Mouse (Mus musculus) kidney, adult 9 months (tissue): Measurements from ENCODE around the gene Myog.

Experiments
- DNase-seq: peaks from one replicate; pipeline ENCODE4 v3.0.0; 2022

Gene Myog

GRCm38 (mm10) chr1:134285458-134286120, 4.2 kb upstream of the Myog start:
- DNase-seq = no peak

- no peak for DNase-seq
Measured at GRCm38 (mm10) chr1:134288239-134288638, 1.6 kb upstream of the Myog start.

GRCm38 (mm10) chr1:134290300-134290699, 511 bp downstream of the Myog start:
- DNase-seq = no peak

GRCm38 (mm10) chr1:134290909-134291308, 1.1 kb downstream of the Myog start:
- DNase-seq = peak; percentile 56

- no peak for DNase-seq
Measured at GRCm38 (mm10) chr1:134291555-134291954, 1.8 kb downstream of the Myog start.

- no peak for DNase-seq
Measured at GRCm38 (mm10) chr1:134292073-134292472, 2.3 kb downstream of the Myog start.

GRCm38 (mm10) chr1:134292601-134293000, 2.8 kb downstream of the Myog start:
- no peak for DNase-seq

GRCm38 (mm10) chr1:134293276-134293675, 3.5 kb downstream of the Myog start:
- no peak for DNase-seq

- no peak for DNase-seq
Measured at GRCm38 (mm10) chr1:134293738-134294604, 4.2 kb downstream of the Myog start.

- DNase-seq = no peak
Measured at GRCm38 (mm10) chr1:134297265-134297664, 7.5 kb downstream of the Myog start.

- no peak for DNase-seq
Measured at GRCm38 (mm10) chr1:134298636-134299411, 9.0 kb downstream of the Myog start.

- DNase-seq = peak; percentile 60
Measured at GRCm38 (mm10) chr1:134302568-134303238, 12.9 kb downstream of the Myog start.

GRCm38 (mm10) chr1:134304940-134305339, 15.2 kb downstream of the Myog start:
- DNase-seq = no peak

GRCm38 (mm10) chr1:134307409-134307808, 17.6 kb downstream of the Myog start:
- DNase-seq = no peak

GRCm38 (mm10) chr1:134310291-134310690, 20.5 kb downstream of the Myog start:
- no peak for DNase-seq

- DNase-seq = no peak
Measured at GRCm38 (mm10) chr1:134310729-134311128, 20.9 kb downstream of the Myog start.

- no peak for DNase-seq
Measured at GRCm38 (mm10) chr1:134311760-134312159, 22.0 kb downstream of the Myog start.

- DNase-seq = no peak
Measured at GRCm38 (mm10) chr1:134315181-134315580, 25.4 kb downstream of the Myog start.

- no peak for DNase-seq
Measured at GRCm38 (mm10) chr1:134316361-134316760, 26.6 kb downstream of the Myog start.

- DNase-seq = no peak
Measured at GRCm38 (mm10) chr1:134318261-134318660, 28.5 kb downstream of the Myog start.

- no peak for DNase-seq
Measured at GRCm38 (mm10) chr1:134320691-134321301, 31.0 kb downstream of the Myog start.

- DNase-seq = peak; percentile 32
Measured at GRCm38 (mm10) chr1:134322591-134322990, 32.8 kb downstream of the Myog start.
